Mouse (Mus musculus) induced T-regulatory cell, adult 2 months (primary cell): Measurements from ENCODE around the gene Pcsk6.

Experiments
- DNase-seq: peaks from one replicate; pipeline ENCODE4 v3.0.0-alpha.2; 2012; ENCODE audit warnings: low read depth

The Pcsk6 gene

DNA sequence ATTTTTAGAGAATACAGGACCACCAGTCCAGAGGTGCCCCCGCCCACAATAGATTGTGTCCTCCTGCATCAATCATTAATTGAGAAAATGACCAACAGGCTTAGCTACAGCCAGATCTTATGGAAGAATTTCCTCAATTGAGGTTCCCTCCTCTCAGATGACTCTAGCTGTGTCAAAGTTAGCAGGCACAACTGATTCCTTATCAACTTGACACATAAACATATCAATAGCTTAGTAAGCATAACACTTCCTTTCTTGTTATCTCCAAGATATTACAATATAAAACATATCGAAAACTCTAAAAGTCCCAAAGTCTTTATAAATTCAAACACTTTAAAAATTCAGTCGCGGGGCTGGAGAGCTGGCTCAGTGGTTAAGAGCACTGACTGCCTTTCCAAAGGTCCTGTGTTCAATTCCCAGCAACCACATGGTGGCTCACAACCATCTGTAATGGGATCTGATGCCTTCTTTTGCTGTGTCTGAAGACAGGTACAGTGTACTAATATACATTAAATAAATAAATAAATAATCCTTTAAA is 192.5 kb downstream of the Pcsk6 start:
- DNase-seq = no peak

DNA sequence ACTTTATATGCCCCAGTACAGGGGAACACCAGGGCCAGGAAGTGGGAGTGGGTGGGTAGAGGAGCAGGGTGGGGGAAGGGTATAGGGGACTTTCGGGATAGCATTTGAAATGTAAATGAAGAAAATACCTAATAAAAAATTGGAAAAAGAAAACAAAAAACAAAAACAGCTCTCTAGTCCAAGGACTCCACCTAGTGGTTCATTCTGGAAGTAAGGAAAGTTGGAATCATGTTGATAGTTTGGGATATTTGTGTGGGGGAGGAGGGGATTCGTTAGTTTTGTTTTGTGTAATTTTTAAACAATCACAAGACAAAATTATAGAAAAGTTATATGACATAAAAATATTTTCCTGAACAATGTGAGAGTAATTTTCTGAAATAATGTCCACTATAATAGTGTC is 193.8 kb downstream of the Pcsk6 start:
- peak; percentile 65 for DNase-seq

DNA sequence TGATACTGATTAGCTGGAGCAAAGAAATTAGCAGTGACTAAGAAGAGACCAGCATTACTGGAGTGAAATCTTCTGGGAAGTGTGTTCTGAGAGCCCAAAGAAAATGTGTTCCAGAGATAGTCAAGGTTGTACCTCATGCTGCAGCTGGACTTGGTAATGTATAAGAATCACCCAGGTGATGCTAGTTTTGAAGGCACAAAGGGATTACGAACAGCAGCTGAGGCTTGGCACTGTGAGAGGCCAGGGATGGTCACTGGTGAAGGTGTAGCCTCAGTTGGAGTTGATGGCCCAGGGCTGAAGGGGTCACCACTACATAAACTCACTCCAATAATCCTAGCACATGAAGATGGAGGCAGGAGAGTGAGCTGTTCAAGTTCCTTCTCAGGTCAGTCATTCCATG is 197.2 kb downstream of the Pcsk6 start, which contains the start of gene Snrpa1:
Snrpa1 (plus strand) TSS at position 301 of the 400 bp plus-strand sequence.
- DNase-seq = no peak

DNA sequence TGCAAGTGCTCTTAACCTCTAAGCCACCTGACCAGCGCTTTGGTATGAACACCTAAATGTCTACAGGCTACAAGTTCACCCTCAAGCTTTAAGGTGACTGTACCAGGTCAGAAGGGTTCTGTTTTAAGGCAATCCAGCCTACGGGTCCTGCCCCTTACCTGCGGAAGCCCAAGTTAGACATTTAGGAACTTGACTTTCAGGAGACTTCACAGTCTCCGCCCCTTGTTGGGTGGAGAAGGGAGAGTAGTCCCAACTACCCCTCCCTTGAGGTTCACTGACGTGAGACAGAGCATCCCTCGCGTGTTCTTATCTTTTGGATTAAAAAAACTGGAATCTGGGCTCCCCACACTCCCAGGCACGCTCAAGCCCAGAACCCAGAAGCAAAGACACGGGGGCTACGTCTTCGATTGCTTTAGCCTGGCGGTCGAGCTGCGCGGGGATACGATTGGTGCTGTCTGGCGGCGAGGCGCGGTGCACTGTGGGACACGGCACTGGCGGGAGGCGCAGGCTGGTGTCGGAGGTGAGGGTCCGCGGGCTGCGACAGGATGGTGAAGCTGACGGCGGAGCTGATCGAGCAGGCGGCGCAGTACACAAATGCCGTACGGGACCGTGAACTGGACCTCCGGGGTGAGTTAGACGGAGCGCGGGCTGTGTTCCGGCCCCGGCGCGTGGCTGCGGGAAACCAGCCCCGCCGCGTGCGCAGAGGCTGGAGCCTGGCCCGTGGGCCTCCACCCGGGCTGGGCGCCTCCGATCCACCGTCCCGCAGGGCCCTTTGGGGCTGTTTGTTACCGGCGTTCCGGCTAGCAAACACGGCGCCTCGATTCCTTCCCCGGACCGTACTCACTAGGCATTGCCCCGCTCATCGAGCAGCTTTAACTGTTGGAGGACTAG is 198.8 kb downstream of the Pcsk6 start:
- DNase-seq = peak; percentile 91

DNA sequence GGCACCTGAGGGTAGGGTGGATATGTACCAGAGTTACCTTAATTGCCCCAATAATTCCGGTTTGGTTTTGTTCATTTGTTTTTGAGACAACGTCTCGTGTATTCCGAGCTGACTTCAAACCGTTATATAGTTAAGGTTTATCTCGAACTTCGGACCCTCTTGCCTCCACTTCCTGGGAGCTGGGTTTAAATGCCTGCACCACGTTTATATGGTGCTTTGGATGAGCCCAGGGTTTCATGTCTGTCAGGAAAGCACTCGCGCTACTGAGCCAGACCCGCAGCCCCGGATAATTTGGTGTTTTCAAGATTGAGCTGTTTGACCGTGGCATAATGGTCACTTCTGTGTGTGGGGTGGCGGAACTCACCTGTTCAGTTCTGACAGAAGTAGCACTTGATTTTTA is 199.5 kb downstream of the Pcsk6 start:
- no peak for DNase-seq

DNA sequence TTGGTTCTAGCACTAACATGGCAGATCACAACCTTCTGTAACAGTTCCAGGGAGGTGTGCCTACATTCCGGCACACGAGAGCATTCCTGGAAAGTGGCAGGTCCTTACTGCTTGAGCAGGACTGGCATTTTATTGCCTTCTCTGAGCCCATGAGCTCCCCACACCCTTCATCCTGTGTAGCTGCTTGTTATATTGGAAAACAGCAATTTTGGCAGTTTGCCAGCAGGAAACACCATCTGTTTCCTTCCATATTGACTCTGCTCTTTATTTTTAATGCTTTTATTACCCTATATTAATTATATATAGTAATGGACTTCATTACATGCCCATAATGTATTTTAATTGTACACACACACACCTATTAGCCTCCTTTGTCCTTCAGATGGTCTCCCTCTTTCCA is 214.9 kb downstream of the Pcsk6 start:
- DNase-seq = no peak

DNA sequence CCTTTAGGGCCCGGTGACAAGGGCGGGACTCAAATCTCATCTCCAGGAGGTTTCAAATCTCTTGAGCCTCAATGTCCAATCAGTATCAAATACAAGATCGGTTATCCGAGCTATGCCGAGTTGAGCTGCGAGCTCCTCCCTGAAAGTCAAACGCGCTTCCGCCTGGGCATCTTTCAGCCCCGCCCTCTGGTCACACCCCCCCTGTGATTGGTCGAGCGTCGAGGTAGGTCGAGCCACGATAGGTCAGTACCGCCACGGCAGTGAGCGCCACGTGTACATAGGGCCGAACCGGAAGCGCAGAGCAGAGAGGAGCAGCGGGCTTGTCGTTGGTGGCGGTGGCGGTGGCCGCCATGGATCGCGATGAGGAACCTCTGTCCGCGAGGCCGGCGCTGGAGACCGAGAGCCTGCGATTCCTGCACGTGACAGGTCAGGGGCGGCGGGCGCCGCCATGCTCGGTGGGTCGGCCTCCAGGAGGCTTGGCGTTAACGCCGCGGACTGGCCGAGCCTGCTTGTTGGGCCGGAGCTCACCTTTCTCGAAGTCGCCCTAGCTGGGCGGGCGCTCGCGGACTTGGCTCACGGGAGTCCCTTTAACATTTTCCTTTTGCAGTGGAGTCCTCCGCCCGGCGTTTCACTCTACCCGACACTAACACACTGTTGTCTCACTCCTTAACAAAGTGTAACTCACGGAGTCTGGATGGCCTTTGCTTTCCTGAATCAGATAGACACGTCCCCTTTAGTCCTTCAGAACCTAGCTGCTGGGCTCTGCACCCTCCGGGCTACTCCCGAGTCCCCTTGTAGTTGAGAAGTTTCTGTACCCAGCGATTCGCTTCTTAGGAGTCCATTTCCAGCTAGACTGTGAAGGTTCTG is 218.1 kb downstream of the Pcsk6 start, which contains the start of gene Selenos:
Selenos (plus strand) TSS at position 286 of the 867 bp plus-strand sequence.
- peak; percentile 99 for DNase-seq

DNA sequence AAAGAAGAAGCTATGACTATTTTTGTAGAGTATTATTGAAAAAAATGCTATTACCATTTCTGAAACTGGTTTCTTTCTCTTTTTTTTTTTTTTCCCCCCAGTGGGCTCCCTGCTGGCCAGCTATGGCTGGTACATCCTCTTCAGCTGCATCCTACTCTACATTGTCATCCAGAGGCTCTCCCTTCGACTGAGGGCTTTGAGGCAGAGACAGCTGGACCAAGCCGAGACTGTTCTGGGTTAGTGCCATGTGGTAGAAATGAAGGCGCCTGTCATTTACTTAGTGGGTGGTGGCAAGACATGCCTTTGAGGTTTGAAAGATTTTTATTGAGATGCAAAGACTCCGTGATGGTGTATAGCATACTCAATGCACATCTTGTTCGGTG is 218.7 kb downstream of the Pcsk6 start:
- DNase-seq = no peak

DNA sequence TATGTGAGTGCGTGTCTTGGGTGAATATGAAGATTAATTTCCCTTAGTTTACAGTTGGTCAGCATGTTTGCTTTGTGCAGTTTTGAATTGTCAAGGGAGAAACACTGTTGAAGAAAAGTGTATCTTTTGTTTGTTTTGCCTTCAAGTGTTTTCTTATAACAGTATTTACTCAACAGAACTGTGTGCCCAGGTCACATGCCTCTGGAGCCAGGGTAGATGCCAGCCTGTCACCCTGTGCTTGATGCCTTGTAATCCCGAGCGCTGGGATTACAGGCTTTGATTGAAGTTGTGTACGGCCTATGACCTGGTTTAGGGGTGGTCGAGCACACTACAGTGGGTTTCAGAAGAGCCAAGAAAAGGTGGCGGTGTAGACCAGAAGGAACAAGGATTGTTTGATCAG is 222.2 kb downstream of the Pcsk6 start:
- DNase-seq = no peak

DNA sequence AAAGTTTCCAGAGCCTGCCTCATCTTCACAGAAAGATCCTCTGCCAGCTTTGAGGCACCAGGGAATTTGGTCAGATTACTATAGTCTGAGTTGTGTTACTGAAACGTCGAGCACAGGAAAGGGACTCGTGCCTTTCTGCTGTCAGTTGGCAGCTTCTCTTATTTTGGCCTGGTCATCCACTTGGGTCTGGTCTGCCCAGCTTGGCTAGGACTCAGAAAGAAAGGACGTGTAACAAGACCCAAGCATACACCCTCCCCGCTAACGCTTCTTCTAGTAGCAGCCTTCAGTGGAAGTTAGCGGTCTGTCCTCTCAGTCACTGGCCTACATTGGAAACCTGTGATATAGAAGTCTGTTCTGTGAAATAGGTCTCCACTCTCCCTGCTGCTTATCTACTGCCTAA is 223.0 kb downstream of the Pcsk6 start:
- no peak for DNase-seq

DNA sequence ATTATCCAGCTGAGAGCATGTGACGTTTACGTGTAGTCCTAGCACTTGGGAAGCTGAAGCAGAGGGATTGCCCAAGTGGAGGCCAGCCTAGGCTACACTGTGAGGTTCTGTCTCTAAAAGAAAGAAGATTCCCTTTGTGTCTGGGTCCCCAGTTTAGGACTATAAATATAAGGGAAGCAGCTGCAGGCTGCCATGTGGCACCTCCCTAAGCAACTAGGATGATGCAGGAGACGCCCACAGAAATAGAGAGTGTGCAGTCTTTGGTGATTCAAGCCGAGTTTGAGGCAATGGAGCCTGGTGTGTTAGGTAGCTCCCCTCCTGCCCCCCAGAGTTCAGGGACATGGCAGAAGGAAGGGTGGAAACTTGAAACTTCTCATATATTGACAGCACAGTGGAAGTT is 226.1 kb downstream of the Pcsk6 start:
- no peak for DNase-seq

DNA sequence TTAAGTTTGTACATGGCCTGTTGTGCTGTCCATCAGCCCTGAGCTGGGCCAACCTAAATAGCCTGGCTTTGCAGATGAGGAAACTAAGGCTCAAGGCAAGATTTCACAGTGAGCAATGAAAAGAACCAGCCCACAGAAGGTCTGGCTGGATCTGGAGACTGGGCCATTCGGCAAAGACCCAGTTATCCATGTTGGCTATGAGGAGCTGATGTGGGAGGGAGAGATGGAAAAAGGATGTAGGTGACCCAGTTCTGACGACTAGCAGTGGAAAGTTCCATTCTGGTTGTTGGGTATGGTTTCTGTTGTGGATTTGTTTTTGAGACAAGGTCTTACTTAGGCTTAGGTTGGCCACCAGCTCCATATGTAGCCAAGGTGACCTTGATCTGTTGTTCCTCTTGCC is 226.5 kb downstream of the Pcsk6 start:
- DNase-seq = no peak

DNA sequence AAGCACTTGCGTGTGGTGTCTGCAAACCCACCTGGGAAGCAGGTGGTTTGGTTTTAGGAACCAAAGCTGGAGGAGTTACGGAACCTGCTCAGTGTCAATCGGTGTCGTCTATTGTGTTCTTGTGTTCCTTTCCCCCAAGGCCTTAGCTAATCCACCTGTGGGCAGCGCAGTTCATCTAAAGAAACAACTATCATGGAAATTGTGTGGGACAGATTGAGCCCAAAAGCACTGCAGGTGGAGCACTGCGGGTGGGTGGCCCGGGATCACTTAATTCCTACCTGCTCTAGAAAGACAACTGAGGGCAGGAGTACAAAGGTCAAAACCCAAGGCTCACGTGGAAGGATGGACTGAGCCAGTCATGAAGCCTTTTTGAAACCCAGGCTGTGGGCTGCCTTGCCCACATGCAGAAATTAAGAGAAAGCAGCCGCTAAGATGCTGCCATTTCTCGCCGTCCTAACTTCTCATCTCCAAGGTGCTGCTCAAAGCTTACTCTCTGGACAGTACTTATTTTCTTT is 229.2 kb downstream of the Pcsk6 start:
- DNase-seq = no peak

DNA sequence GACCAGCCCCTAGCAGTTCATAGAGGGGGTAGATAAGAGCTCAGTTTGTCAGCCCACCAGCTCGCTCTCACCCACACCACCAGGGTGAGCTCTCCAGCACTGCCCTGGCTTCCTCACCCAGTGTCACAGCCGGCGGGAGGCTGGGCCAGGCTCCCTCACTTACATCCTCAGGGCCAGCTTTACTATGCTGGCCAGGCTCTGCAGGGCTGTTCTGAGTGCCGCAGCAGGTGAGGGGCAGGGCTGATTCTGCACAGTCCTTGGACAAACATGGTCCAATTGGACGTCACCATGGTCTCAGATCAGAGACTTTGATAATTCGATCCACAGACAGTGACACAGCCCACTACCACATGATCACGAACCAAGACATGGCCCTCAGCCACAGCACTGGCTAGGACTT is 230.0 kb downstream of the Pcsk6 start:
- no peak for DNase-seq

DNA sequence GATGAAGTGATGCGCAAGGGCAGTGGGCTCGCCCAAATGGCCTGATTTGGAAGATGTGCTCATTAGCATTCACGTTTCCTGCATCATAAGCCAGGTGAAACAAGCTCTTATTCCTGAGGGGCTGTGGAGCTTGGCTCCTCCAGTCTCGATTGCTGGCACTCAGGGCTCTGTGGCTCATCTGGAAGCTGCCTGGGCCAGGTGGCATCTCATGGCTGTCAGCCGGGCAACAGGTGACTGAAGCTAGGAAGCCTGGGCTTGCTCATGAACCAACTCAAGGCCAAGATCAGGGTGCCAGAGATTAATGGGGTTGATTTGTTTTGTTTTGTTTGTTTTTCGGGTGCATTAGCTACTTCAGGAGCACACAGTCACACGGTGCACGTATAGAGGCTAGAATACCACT is 231.1 kb downstream of the Pcsk6 start:
- DNase-seq = no peak

DNA sequence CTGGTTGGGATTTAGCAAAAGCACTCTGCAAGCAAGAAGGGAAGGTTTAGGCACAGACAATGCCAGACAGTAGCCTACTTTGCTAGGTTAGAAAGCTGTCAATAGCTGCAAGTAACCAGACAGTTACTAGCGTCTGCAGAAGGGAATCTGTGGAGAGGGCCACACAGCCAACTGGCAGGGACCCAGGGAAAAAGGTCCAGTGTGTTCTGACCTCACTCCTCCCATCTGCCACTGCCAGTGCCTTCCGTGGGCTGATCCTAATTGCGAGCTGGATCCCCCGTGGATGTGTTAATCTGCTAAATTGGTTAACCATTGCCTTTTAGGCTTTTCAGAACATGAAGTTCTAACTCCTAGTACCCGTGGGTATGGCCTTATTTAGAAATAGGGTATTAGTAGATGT is 232.6 kb downstream of the Pcsk6 start:
- no peak for DNase-seq

DNA sequence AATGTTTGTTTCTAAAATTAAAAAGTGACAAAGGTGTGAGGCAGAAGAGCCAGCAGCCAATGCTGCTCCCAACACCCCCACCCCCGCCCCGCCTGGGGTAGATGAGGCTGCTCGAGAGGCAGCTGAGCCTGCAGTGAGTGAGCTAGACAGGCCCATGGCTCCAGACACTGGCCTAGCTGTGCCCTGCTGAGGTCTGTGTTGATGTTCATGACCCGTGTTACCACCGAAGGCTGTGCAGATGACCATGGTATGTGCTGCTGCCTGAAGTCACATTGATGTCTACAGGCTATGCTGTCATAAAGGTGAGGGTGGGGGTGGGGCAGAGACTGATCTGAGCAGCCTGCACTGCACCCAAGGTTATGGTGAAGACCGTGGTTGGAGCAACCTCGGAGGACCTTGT is 237.3 kb downstream of the Pcsk6 start:
- no peak for DNase-seq
